8 mouse cellular contexts compared by ENCODE assay signal in the genomic region with DNA sequence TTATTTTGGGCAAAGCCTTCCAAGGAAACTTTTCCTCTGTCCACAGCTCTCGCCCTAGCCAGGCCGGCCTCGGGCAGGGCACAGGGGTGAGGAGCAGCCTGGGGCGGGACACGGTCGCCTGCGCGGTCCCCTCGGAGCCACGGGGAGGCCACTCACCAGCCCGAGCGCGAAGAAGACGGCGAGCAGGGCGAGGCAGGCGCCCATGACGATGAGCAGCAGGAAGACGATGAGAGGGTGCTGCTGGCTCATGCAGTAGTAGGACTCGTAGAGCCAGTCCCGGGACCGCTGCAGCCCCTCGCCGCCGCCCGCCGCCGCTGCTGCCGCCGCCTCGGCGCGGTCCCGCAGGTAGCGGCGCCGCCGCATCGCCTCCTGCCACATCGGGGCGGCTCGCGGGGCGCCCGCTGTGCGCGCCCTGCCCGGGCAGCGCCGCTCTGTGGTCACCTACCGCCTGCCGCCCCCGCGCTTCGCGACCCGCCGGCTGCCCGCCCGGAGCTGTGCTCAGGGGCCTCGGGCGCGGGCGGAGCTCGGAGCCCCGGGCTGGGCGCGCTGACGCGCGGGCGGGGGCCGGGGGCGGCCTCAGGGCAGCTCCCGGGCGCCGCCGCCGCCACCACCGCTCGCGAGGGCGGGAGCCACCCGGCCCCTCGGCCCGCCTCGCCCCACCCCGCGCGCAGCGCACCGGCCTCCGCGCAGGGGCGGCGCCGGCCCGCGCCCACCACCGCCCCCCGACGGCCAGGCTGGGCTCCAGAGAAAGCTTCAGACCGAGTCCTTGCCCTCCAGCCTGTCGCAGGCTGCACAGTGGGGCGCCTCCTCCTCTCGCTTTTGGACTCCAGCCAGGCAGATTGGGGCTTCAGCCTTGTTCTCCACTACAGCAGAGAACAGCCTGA. TPM values are rescaled to one million over a fixed set of nuclear protein-coding genes. Genes with fewer than 3 reads are reported as not detected.
DNase-seq lines count a peak whose midpoint lies in the region; ATAC-seq and TF ChIP-seq lines count a peak whose summit lies in the region.

A gene (minus strand): TSS at position 624 of the 884 bp plus-strand sequence.

- peak; percentile 50; the same call in 1 of the 2 replicates for ATAC-seq in common myeloid progenitor, adult 5-6 weeks (replicated peaks; ENCODE audit: low read depth, poor library complexity, severe bottlenecking)
- peak; percentile 89 for ATAC-seq in intestine, embryonic 16.5 days
- peak; percentile 92 for ATAC-seq in neural tube, embryonic 12.5 days (ENCODE audit: low FRiP score, low read depth)

- no peaks in the 10 kb centered on the region for H3K79me2 ChIP-seq in liver, adult 2 months (ENCODE audit: control insufficient read depth, insufficient read depth, low read length)

- H3K9me3 ChIP-seq in intestine, embryonic 16.5 days (ENCODE audit: control insufficient read depth, low read length) = no peaks in the 10 kb centered on the region
- no peaks in the 10 kb centered on the region for H3K9me3 ChIP-seq in neural tube, embryonic 12.5 days

- DNase-seq in cerebellum, adult 11-12 months = peak; percentile 12
- no peak for DNase-seq in cerebellum, adult 9-11 months
- DNase-seq in gastrocnemius, adult 8-10 months (ENCODE audit: low spot score in 2 of 2) = peak in 1 of 2 experiments; percentile 54
- no peak for DNase-seq in liver, adult 2 months (ENCODE audit: extremely low read depth, low read depth, low spot score)
- DNase-seq in thymus, adult 2 months = no peak

- H3K9ac ChIP-seq in intestine, embryonic 16.5 days (ENCODE audit: low read depth, low read length) = peak within 1 kb of the TSS; percentile 74
- peak within 1 kb of the TSS; percentile 34; the same call in 1 of the 2 replicates for H3K9ac ChIP-seq in liver, adult 2 months (ENCODE audit: low read depth, low read length)
- H3K9ac ChIP-seq in neural tube, embryonic 12.5 days = peak within 1 kb of the TSS; percentile 79

- TF ChIP-seq POLR2A in liver, adult 2 months (IDR thresholded peaks at IDR 0.05; ENCODE audit: extremely low read depth, insufficient read depth, low read length) = no peak
- no peak for TF ChIP-seq POLR2A in thymus, adult 2 months (IDR thresholded peaks at IDR 0.05; ENCODE audit: control insufficient read depth, extremely low read depth, insufficient read depth, low read length, poor library complexity)

- H3K27ac ChIP-seq in intestine, embryonic 16.5 days (ENCODE audit: low read length) = peak within 1 kb of the TSS; percentile 43
- H3K27ac ChIP-seq in liver, adult 2 months (replicated peaks; ENCODE audit: insufficient read depth, low read depth, low read length) = no peak within 1 kb of the TSS
- H3K27ac ChIP-seq in neural tube, embryonic 12.5 days = peak within 1 kb of the TSS; percentile 32; the same call in 1 of the 2 replicates
- no peak within 1 kb of the TSS for H3K27ac ChIP-seq in thymus, adult 2 months (ENCODE audit: control insufficient read depth, insufficient read depth, low read length)

- H3K4me3 ChIP-seq in intestine, embryonic 16.5 days (ENCODE audit: low read length) = peak within 1 kb of the TSS; percentile 68
- H3K4me3 ChIP-seq in liver, adult 2 months (ENCODE audit: insufficient read depth, low read depth, low read length) = peak within 1 kb of the TSS; percentile 51; the same call in 1 of the 2 replicates
- peak within 1 kb of the TSS; percentile 72 for H3K4me3 ChIP-seq in neural tube, embryonic 12.5 days
- H3K4me3 ChIP-seq in thymus, adult 2 months (ENCODE audit: control insufficient read depth, insufficient read depth, low read length) = no peak within 1 kb of the TSS

- H3K4me1 ChIP-seq in intestine, embryonic 16.5 days (ENCODE audit: control insufficient read depth, insufficient read depth, low read length) = peaks cover 6% of the 10 kb centered on the region; the same call in 1 of the 2 replicates
- H3K4me1 ChIP-seq in liver, adult 2 months (ENCODE audit: control insufficient read depth, insufficient read depth, low read length) = peaks cover 3% of the 10 kb centered on the region; the same call in 1 of the 2 replicates
- H3K4me1 ChIP-seq in neural tube, embryonic 12.5 days = peaks cover 7% of the 10 kb centered on the region; the same call in 1 of the 2 replicates
- H3K4me1 ChIP-seq in thymus, adult 2 months (replicated peaks; ENCODE audit: control insufficient read depth, insufficient read depth, low read length) = no peaks in the 10 kb centered on the region

- peak within 1 kb of the TSS; percentile 94 for H3K4me2 ChIP-seq in intestine, embryonic 16.5 days (ENCODE audit: low read depth, low read length)
- H3K4me2 ChIP-seq in neural tube, embryonic 12.5 days (replicated peaks) = peak within 1 kb of the TSS; percentile 95

- peaks cover 9% of the 10 kb centered on the region; the same call in 1 of the 2 replicates for H3K27me3 ChIP-seq in intestine, embryonic 16.5 days (replicated peaks; ENCODE audit: control insufficient read depth, insufficient read depth, low read length)
- 0 out of 2 replicates have a peak, but pooled peaks cover 2% of the 10 kb centered on the region for H3K27me3 ChIP-seq in liver, adult 2 months (ENCODE audit: control insufficient read depth, insufficient read depth, low read length)
- no peaks in the 10 kb centered on the region for H3K27me3 ChIP-seq in neural tube, embryonic 12.5 days (replicated peaks)
- H3K27me3 ChIP-seq in thymus, adult 2 months (ENCODE audit: control insufficient read depth, insufficient read depth, low read length) = peaks cover 3% of the 10 kb centered on the region; the same call in 1 of the 2 replicates

- TF ChIP-seq CTCF in liver, adult 2 months (IDR thresholded peaks at IDR 0.05; ENCODE audit: low read depth, low read length) = 0 out of 2 replicates have a peak, but pooled peaks have one; percentile 2
- TF ChIP-seq CTCF in thymus, adult 2 months (IDR thresholded peaks at IDR 0.05; ENCODE audit: borderline replicate concordance, control insufficient read depth, extremely low read depth, insufficient read depth, low read length, poor library complexity) = no peak

- WGBS in intestine, embryonic 16.5 days = under 1% methylated on average over 88 of the region's 106 CpGs
- 9% methylated on average over 79 of the region's 106 CpGs for WGBS in liver, adult 2 months
- under 1% methylated on average over 95 of the region's 106 CpGs for WGBS in neural tube, embryonic 12.5 days
- 11% methylated on average over 92 of the region's 106 CpGs for WGBS in thymus, adult 2 months

- no peaks in the 10 kb centered on the region for H3K36me3 ChIP-seq in intestine, embryonic 16.5 days (ENCODE audit: control insufficient read depth, insufficient read depth, low read length)
- H3K36me3 ChIP-seq in liver, adult 2 months (ENCODE audit: control insufficient read depth, insufficient read depth, low read length) = no peaks in the 10 kb centered on the region
- H3K36me3 ChIP-seq in neural tube, embryonic 12.5 days = no peaks in the 10 kb centered on the region
- H3K36me3 ChIP-seq in thymus, adult 2 months (ENCODE audit: control insufficient read depth, insufficient read depth, low read length) = no peaks in the 10 kb centered on the region

RNA-seq across cellular contexts. Expression of the gene that starts here (rescaled TPM):
- total RNA-seq in common myeloid progenitor, adult 5-6 weeks (2017) = not detected in 2 replicates
- total RNA-seq in gastrocnemius, adult 8-10 months (2022) = 10 to 100 TPM; 42.3 to 48.5 (median 46.4) TPM
- polyA plus RNA-seq in intestine, embryonic 16.5 days (2015; fragmentation: Nextera tagmentation; extraction: Ambion mirVana) = 1.1 and 1.5 TPM in 2 replicates
- total RNA-seq in liver, adult 2 months (2014; rRNA removed) = 0.09 and 0.40 TPM in 2 replicates
- 0.07 and 0.11 TPM in 2 replicates for polyA plus RNA-seq in liver, adult 2 months (2012; rRNA removed)
- 12.9 and 13.1 TPM in 2 replicates for polyA plus RNA-seq in neural tube, embryonic 12.5 days (2016; fragmentation: Nextera tagmentation; extraction: Ambion mirVana)
- polyA plus RNA-seq in thymus, adult 2 months (2012; rRNA removed) = 0.55 and 0.65 TPM in 2 replicates

Comparison
In these comparisons a context has a peak if more than half of its experiments do, and no peak if none do; other contexts are left out.
1. RNA of the gene that starts here (total RNA-seq): 42.3 to 48.5 TPM in gastrocnemius, adult 8-10 months; 0.09 to 0.40 TPM in liver, adult 2 months and not detected in common myeloid progenitor, adult 5-6 weeks; every median in the first group is over 10 times any median in the second.
2. Peak in ATAC-seq in common myeloid progenitor, adult 5-6 weeks; RNA of the gene not detected or under 1 TPM.
3. H3K27ac ChIP-seq: peak in intestine, embryonic 16.5 days (single experiment) and neural tube, embryonic 12.5 days (single experiment); none in liver, adult 2 months (single experiment) and thymus, adult 2 months (single experiment).
4. Peak in every context shown above with its lines, with median percentiles within 50 percentile points of each other: ATAC-seq and H3K9ac ChIP-seq.